Mouse (Mus musculus): ENCODE results near the gene Tsc22d3. TPM values are rescaled to one million over a fixed set of nuclear protein-coding genes. Genes with fewer than 3 reads are reported as not detected.

Tsc22d3 gene
- total and polyA plus RNA-seq, 3 experiments: 133 to 205 (median 140) TPM

GRCm38 (mm10) chrX:140575200-140575599 lies 25.3 kb downstream of the Tsc22d3 start:
- Histone ChIP-seq H3K79me2 (replicated peaks; ENCODE audit: control insufficient read depth, insufficient read depth, low read length) (no peaks in the 10 kb centered on the region), H3K27ac (peak overlapping the region; percentile 26), H3K27me3 (ENCODE audit: control insufficient read depth, insufficient read depth, low read length) (no peaks in the 10 kb centered on the region), H3K4me3 (no peak overlapping the region), H3K9ac (ENCODE audit: low read depth, low read length) (no peak overlapping the region), H3K4me1 (ENCODE audit: control insufficient read depth, insufficient read depth, low read length) (peaks cover 8% of the 10 kb centered on the region), H3K36me3 (ENCODE audit: control insufficient read depth, insufficient read depth, low read length) (peaks cover 18% of the 10 kb centered on the region)
- 29% methylated on average over 1 of the region's 1 CpGs for WGBS
- TF ChIP-seq CTCF (IDR thresholded peaks at IDR 0.05): no peak
- no peak for TF ChIP-seq EP300 (IDR thresholded peaks at IDR 0.05; ENCODE audit: insufficient read depth, low read depth, low read length)
- TF ChIP-seq POLR2A (IDR thresholded peaks at IDR 0.05; ENCODE audit: insufficient read depth, low read depth, low read length): no peak
- no peak for DNase-seq
- intact Hi-C loops (cut with DNase I): no loop called here

- intact Hi-C loops (cut with DNase I): no loop called here
- H3K27me3 ChIP-seq (ENCODE audit: control insufficient read depth, insufficient read depth, low read length): no peaks in the 10 kb centered on the region
- DNase-seq: no peak
- no peaks in the 10 kb centered on the region for H3K79me2 ChIP-seq (replicated peaks; ENCODE audit: control insufficient read depth, insufficient read depth, low read length)
- H3K36me3 ChIP-seq (ENCODE audit: control insufficient read depth, insufficient read depth, low read length): peaks cover 28% of the 10 kb centered on the region
- H3K4me1 ChIP-seq (ENCODE audit: control insufficient read depth, insufficient read depth, low read length): peaks cover 16% of the 10 kb centered on the region
- peak overlapping the region; percentile 23; the same call in 1 of the 2 replicates for H3K27ac ChIP-seq
- no peak overlapping the region for H3K4me3 ChIP-seq
- WGBS: 46% methylated on average over 2 of the region's 2 CpGs
- no peak overlapping the region for H3K9ac ChIP-seq (ENCODE audit: low read depth, low read length)
- TF ChIP-seq EP300 (IDR thresholded peaks at IDR 0.05; ENCODE audit: insufficient read depth, low read depth, low read length) (no peak), CTCF (IDR thresholded peaks at IDR 0.05) (no peak), POLR2A (IDR thresholded peaks at IDR 0.05; ENCODE audit: insufficient read depth, low read depth, low read length) (no peak)
Observed at GRCm38 (mm10) chrX:140572702-140573338, 27.6 kb downstream of the Tsc22d3 start.

- Histone ChIP-seq H3K36me3 (ENCODE audit: control insufficient read depth, insufficient read depth, low read length) (peaks cover 28% of the 10 kb centered on the region), H3K4me1 (ENCODE audit: control insufficient read depth, insufficient read depth, low read length) (peaks cover 20% of the 10 kb centered on the region), H3K79me2 (replicated peaks; ENCODE audit: control insufficient read depth, insufficient read depth, low read length) (no peaks in the 10 kb centered on the region), H3K9ac (ENCODE audit: low read depth, low read length) (no peak overlapping the region), H3K27ac (no peak overlapping the region), H3K27me3 (ENCODE audit: control insufficient read depth, insufficient read depth, low read length) (no peaks in the 10 kb centered on the region), H3K4me3 (no peak overlapping the region)
- TF ChIP-seq POLR2A (IDR thresholded peaks at IDR 0.05; ENCODE audit: insufficient read depth, low read depth, low read length) (no peak), EP300 (IDR thresholded peaks at IDR 0.05; ENCODE audit: insufficient read depth, low read depth, low read length) (no peak), CTCF (IDR thresholded peaks at IDR 0.05) (no peak)
- intact Hi-C loops (cut with DNase I): no loop called here
- no peak for DNase-seq
- WGBS: 69% methylated on average over 1 of the region's 1 CpGs
Observed at GRCm38 (mm10) chrX:140569595-140569994, 30.9 kb downstream of the Tsc22d3 start.

GRCm38 (mm10) chrX:140567711-140568407 lies 32.6 kb downstream of the Tsc22d3 start:
- peak in 1 of 2 experiments; percentile 63 for DNase-seq
- TF ChIP-seq POLR2A (IDR thresholded peaks at IDR 0.05; ENCODE audit: insufficient read depth, low read depth, low read length): no peak
- peak; percentile 73; the same call in 1 of the 2 replicates for TF ChIP-seq EP300 (IDR thresholded peaks at IDR 0.05; ENCODE audit: insufficient read depth, low read depth, low read length)
- H3K4me1 ChIP-seq (ENCODE audit: control insufficient read depth, insufficient read depth, low read length): peaks cover 19% of the 10 kb centered on the region
- H3K36me3 ChIP-seq (ENCODE audit: control insufficient read depth, insufficient read depth, low read length): peaks cover 28% of the 10 kb centered on the region
- H3K27me3 ChIP-seq (ENCODE audit: control insufficient read depth, insufficient read depth, low read length): no peaks in the 10 kb centered on the region
- no peak overlapping the region for H3K4me3 ChIP-seq
- WGBS: 24% methylated on average over 1 of the region's 1 CpGs
- no peaks in the 10 kb centered on the region for H3K79me2 ChIP-seq (replicated peaks; ENCODE audit: control insufficient read depth, insufficient read depth, low read length)
- intact Hi-C loops (cut with DNase I): no loop called here
- H3K9ac ChIP-seq (ENCODE audit: low read depth, low read length): no peak overlapping the region
- peak overlapping the region; percentile 8 for H3K27ac ChIP-seq

- no peaks in the 10 kb centered on the region for H3K27me3 ChIP-seq (ENCODE audit: control insufficient read depth, insufficient read depth, low read length)
- H3K27ac ChIP-seq: peak overlapping the region; percentile 63
- TF ChIP-seq CTCF (IDR thresholded peaks at IDR 0.05) (no peak), POLR2A (IDR thresholded peaks at IDR 0.05; ENCODE audit: insufficient read depth, low read depth, low read length) (no peak), EP300 (IDR thresholded peaks at IDR 0.05; ENCODE audit: insufficient read depth, low read depth, low read length) (no peak)
- no peak overlapping the region for H3K9ac ChIP-seq (ENCODE audit: low read depth, low read length)
- no peak for DNase-seq
- intact Hi-C loops (cut with DNase I): no loop called here
- H3K36me3 ChIP-seq (ENCODE audit: control insufficient read depth, insufficient read depth, low read length): peaks cover 23% of the 10 kb centered on the region
- peaks cover 18% of the 10 kb centered on the region for H3K4me1 ChIP-seq (ENCODE audit: control insufficient read depth, insufficient read depth, low read length)
- H3K79me2 ChIP-seq (replicated peaks; ENCODE audit: control insufficient read depth, insufficient read depth, low read length): no peaks in the 10 kb centered on the region
- 59% methylated on average over 2 of the region's 2 CpGs for WGBS
- no peak overlapping the region for H3K4me3 ChIP-seq
Observed at GRCm38 (mm10) chrX:140565759-140566158, 34.7 kb downstream of the Tsc22d3 start.

GRCm38 (mm10) chrX:140565212-140565611 lies 35.2 kb downstream of the Tsc22d3 start:
- 73% methylated on average over 3 of the region's 3 CpGs for WGBS
- Histone ChIP-seq H3K9ac (ENCODE audit: low read depth, low read length) (0 out of 2 replicates have a peak overlapping the region, but pooled peaks have one; percentile 38), H3K79me2 (replicated peaks; ENCODE audit: control insufficient read depth, insufficient read depth, low read length) (no peaks in the 10 kb centered on the region), H3K4me1 (ENCODE audit: control insufficient read depth, insufficient read depth, low read length) (peaks cover 18% of the 10 kb centered on the region), H3K27ac (peak overlapping the region; percentile 63), H3K27me3 (ENCODE audit: control insufficient read depth, insufficient read depth, low read length) (no peaks in the 10 kb centered on the region), H3K36me3 (ENCODE audit: control insufficient read depth, insufficient read depth, low read length) (peaks cover 23% of the 10 kb centered on the region), H3K4me3 (no peak overlapping the region)
- intact Hi-C loops (cut with DNase I): no loop called here
- DNase-seq: no peak
- no peak for TF ChIP-seq CTCF (IDR thresholded peaks at IDR 0.05)
- no peak for TF ChIP-seq EP300 (IDR thresholded peaks at IDR 0.05; ENCODE audit: insufficient read depth, low read depth, low read length)
- no peak for TF ChIP-seq POLR2A (IDR thresholded peaks at IDR 0.05; ENCODE audit: insufficient read depth, low read depth, low read length)
